Mouse (Mus musculus): ENCODE measurements around the gene Gm8127. TPM values are rescaled to one million over a fixed set of nuclear protein-coding genes. Genes with fewer than 3 reads are reported as not detected.
"Not testable (repeated sequence)": the region's sequence is repeated elsewhere in the genome, so short reads cannot be mapped to it uniquely, and the experiment has no call there.

Gm8127 gene
- not detected in 2 replicates for polyA plus RNA-seq (2014; fragmentation: Nextera tagmentation; extraction: Ambion mirVana)

GRCm38 (mm10) chr14:43293503-43293902, at the start of gene Gm8127:
Gm8127 (minus strand) TSS chr14:43293832.
- not testable (repeated sequence) for H3K27ac ChIP-seq (replicated peaks; ENCODE audit: low read depth, low read length); H3K4me1 ChIP-seq (ENCODE audit: control insufficient read depth, insufficient read depth, low read length); H3K4me3 ChIP-seq (ENCODE audit: low read depth, low read length); H3K36me3 ChIP-seq (replicated peaks; ENCODE audit: control insufficient read depth, insufficient read depth, low read depth, low read length); H3K27me3 ChIP-seq (ENCODE audit: control insufficient read depth, insufficient read depth, low read length); ATAC-seq (replicated peaks; ENCODE audit: insufficient number of reproducible peaks, low FRiP score, low TSS enrichment, low read depth); H3K9me3 ChIP-seq (replicated peaks; ENCODE audit: control insufficient read depth, low read length); DNase-seq (ENCODE audit: low spot score); H3K9ac ChIP-seq (replicated peaks; ENCODE audit: low read length); H3K4me2 ChIP-seq (ENCODE audit: low read depth, low read length)
- whole genome bisulfite sequencing, result 82% methylated on average over 3 of the region's 3 CpGs

- not testable (repeated sequence) for H3K9me3 ChIP-seq (replicated peaks; ENCODE audit: control insufficient read depth, low read length); H3K27ac ChIP-seq (replicated peaks; ENCODE audit: low read depth, low read length); H3K36me3 ChIP-seq (replicated peaks; ENCODE audit: control insufficient read depth, insufficient read depth, low read depth, low read length); H3K27me3 ChIP-seq (ENCODE audit: control insufficient read depth, insufficient read depth, low read length); ATAC-seq (replicated peaks; ENCODE audit: insufficient number of reproducible peaks, low FRiP score, low TSS enrichment, low read depth); H3K9ac ChIP-seq (replicated peaks; ENCODE audit: low read length); H3K4me2 ChIP-seq (ENCODE audit: low read depth, low read length); H3K4me1 ChIP-seq (ENCODE audit: control insufficient read depth, insufficient read depth, low read length); DNase-seq (ENCODE audit: low spot score); H3K4me3 ChIP-seq (ENCODE audit: low read depth, low read length)
- 70% methylated on average over 1 of the region's 1 CpGs for WGBS
These were observed 44.0 kb upstream of the Gm8127 start for GRCm38 (mm10) chr14:43337646-43338045.

- 88% methylated on average over 9 of the region's 11 CpGs for WGBS
- H3K36me3 ChIP-seq (replicated peaks; ENCODE audit: control insufficient read depth, insufficient read depth, low read depth, low read length); H3K4me3 ChIP-seq (ENCODE audit: low read depth, low read length); H3K4me1 ChIP-seq (ENCODE audit: control insufficient read depth, insufficient read depth, low read length); H3K27me3 ChIP-seq (ENCODE audit: control insufficient read depth, insufficient read depth, low read length); H3K9ac ChIP-seq (replicated peaks; ENCODE audit: low read length); H3K9me3 ChIP-seq (replicated peaks; ENCODE audit: control insufficient read depth, low read length); ATAC-seq (replicated peaks; ENCODE audit: insufficient number of reproducible peaks, low FRiP score, low TSS enrichment, low read depth); DNase-seq (ENCODE audit: low spot score); H3K27ac ChIP-seq (replicated peaks; ENCODE audit: low read depth, low read length); H3K4me2 ChIP-seq (ENCODE audit: low read depth, low read length): not testable (repeated sequence)
These were observed 37.8 kb upstream of the Gm8127 start for GRCm38 (mm10) chr14:43331362-43331880.

- not testable (repeated sequence) for H3K9ac ChIP-seq (replicated peaks; ENCODE audit: low read length); ATAC-seq (replicated peaks; ENCODE audit: insufficient number of reproducible peaks, low FRiP score, low TSS enrichment, low read depth); H3K4me3 ChIP-seq (ENCODE audit: low read depth, low read length); H3K4me2 ChIP-seq (ENCODE audit: low read depth, low read length); DNase-seq (ENCODE audit: low spot score); H3K27ac ChIP-seq (replicated peaks; ENCODE audit: low read depth, low read length); H3K4me1 ChIP-seq (ENCODE audit: control insufficient read depth, insufficient read depth, low read length); H3K9me3 ChIP-seq (replicated peaks; ENCODE audit: control insufficient read depth, low read length); H3K36me3 ChIP-seq (replicated peaks; ENCODE audit: control insufficient read depth, insufficient read depth, low read depth, low read length); H3K27me3 ChIP-seq (ENCODE audit: control insufficient read depth, insufficient read depth, low read length)
- WGBS, result 85% methylated on average over 2 of the region's 2 CpGs
These were observed 35.0 kb upstream of the Gm8127 start for GRCm38 (mm10) chr14:43328603-43329002.

- H3K27ac ChIP-seq (replicated peaks; ENCODE audit: low read depth, low read length); H3K4me2 ChIP-seq (ENCODE audit: low read depth, low read length); H3K9ac ChIP-seq (replicated peaks; ENCODE audit: low read length); DNase-seq (ENCODE audit: low spot score); H3K9me3 ChIP-seq (replicated peaks; ENCODE audit: control insufficient read depth, low read length); ATAC-seq (replicated peaks; ENCODE audit: insufficient number of reproducible peaks, low FRiP score, low TSS enrichment, low read depth); H3K4me1 ChIP-seq (ENCODE audit: control insufficient read depth, insufficient read depth, low read length); H3K36me3 ChIP-seq (replicated peaks; ENCODE audit: control insufficient read depth, insufficient read depth, low read depth, low read length); H3K27me3 ChIP-seq (ENCODE audit: control insufficient read depth, insufficient read depth, low read length); H3K4me3 ChIP-seq (ENCODE audit: low read depth, low read length): not testable (repeated sequence)
These were observed 25.9 kb upstream of the Gm8127 start for GRCm38 (mm10) chr14:43319516-43319915.

- not testable (repeated sequence) for ATAC-seq (replicated peaks; ENCODE audit: insufficient number of reproducible peaks, low FRiP score, low TSS enrichment, low read depth); H3K9me3 ChIP-seq (replicated peaks; ENCODE audit: control insufficient read depth, low read length); H3K4me3 ChIP-seq (ENCODE audit: low read depth, low read length); H3K36me3 ChIP-seq (replicated peaks; ENCODE audit: control insufficient read depth, insufficient read depth, low read depth, low read length); H3K9ac ChIP-seq (replicated peaks; ENCODE audit: low read length); H3K27me3 ChIP-seq (ENCODE audit: control insufficient read depth, insufficient read depth, low read length); H3K4me1 ChIP-seq (ENCODE audit: control insufficient read depth, insufficient read depth, low read length); H3K4me2 ChIP-seq (ENCODE audit: low read depth, low read length); DNase-seq (ENCODE audit: low spot score); H3K27ac ChIP-seq (replicated peaks; ENCODE audit: low read depth, low read length)
- 90% methylated on average over 3 of the region's 3 CpGs for WGBS
These were observed 15.0 kb downstream of the Gm8127 start for GRCm38 (mm10) chr14:43278681-43279080.

GRCm38 (mm10) chr14:43278146-43278545, 15.5 kb downstream of the Gm8127 start:
- not testable (repeated sequence) for H3K9me3 ChIP-seq (replicated peaks; ENCODE audit: control insufficient read depth, low read length); H3K9ac ChIP-seq (replicated peaks; ENCODE audit: low read length); H3K27ac ChIP-seq (replicated peaks; ENCODE audit: low read depth, low read length); DNase-seq (ENCODE audit: low spot score); H3K4me3 ChIP-seq (ENCODE audit: low read depth, low read length); H3K4me2 ChIP-seq (ENCODE audit: low read depth, low read length); H3K4me1 ChIP-seq (ENCODE audit: control insufficient read depth, insufficient read depth, low read length); ATAC-seq (replicated peaks; ENCODE audit: insufficient number of reproducible peaks, low FRiP score, low TSS enrichment, low read depth); H3K27me3 ChIP-seq (ENCODE audit: control insufficient read depth, insufficient read depth, low read length); H3K36me3 ChIP-seq (replicated peaks; ENCODE audit: control insufficient read depth, insufficient read depth, low read depth, low read length)
- WGBS, result 76% methylated on average over 4 of the region's 4 CpGs

GRCm38 (mm10) chr14:43277468-43277867, 16.2 kb downstream of the Gm8127 start:
- not testable (repeated sequence) for H3K36me3 ChIP-seq (replicated peaks; ENCODE audit: control insufficient read depth, insufficient read depth, low read depth, low read length); DNase-seq (ENCODE audit: low spot score); H3K9me3 ChIP-seq (replicated peaks; ENCODE audit: control insufficient read depth, low read length); H3K4me1 ChIP-seq (ENCODE audit: control insufficient read depth, insufficient read depth, low read length); ATAC-seq (replicated peaks; ENCODE audit: insufficient number of reproducible peaks, low FRiP score, low TSS enrichment, low read depth); H3K4me2 ChIP-seq (ENCODE audit: low read depth, low read length); H3K27me3 ChIP-seq (ENCODE audit: control insufficient read depth, insufficient read depth, low read length); H3K27ac ChIP-seq (replicated peaks; ENCODE audit: low read depth, low read length); H3K4me3 ChIP-seq (ENCODE audit: low read depth, low read length); H3K9ac ChIP-seq (replicated peaks; ENCODE audit: low read length)
- WGBS, result 73% methylated on average over 2 of the region's 2 CpGs
